Mouse (Mus musculus) liver, embryonic 14.5 days (tissue): ENCODE measurements around the gene Zfp52. TPM values are rescaled to one million over a fixed set of nuclear protein-coding genes. Genes with fewer than 3 reads are reported as not detected.
A peak's percentile ranks its signal among the peaks of the same experiment; 100 is the strongest.

Experiments used
- ATAC-seq: fragments of 200-750 bp; cut with Nextera tagmentation; 2 replicates; pipeline ENCODE4 v1.8.0; 2017; ENCODE audit warnings: moderate number of reproducible peaks, mild to moderate bottlenecking, moderate library complexity; ENCODE audit not compliant: insufficient read depth
- DNase-seq, 3 experiments: peaks; one replicate each; pipeline ENCODE4 v3.0.0-alpha.2; 2012 to 2013; ENCODE audit warnings: low read depth in 3 of 3, low spot score in 3 of 3
- H3K27ac ChIP-seq: fragments of 300-500 bp; sonication (generic); 2 replicates; pipeline ENCODE4 v1.5.1; 2014; ENCODE audit warnings: moderate library complexity, mild to moderate bottlenecking, control low read depth, inconsistent platforms
- H3K27me3 ChIP-seq: fragments of 300-500 bp; sonication (generic); 2 replicates; pipeline ENCODE4 v1.6.1; 2014; ENCODE audit warnings: mild to moderate bottlenecking, low read length, moderate library complexity; ENCODE audit not compliant: control insufficient read depth, insufficient read depth
- H3K36me3 ChIP-seq: fragments of 300-500 bp; sonication (generic); replicated peaks from 2 replicates; pipeline ENCODE4 v1.6.1; 2014; ENCODE audit warnings: low read depth; ENCODE audit not compliant: control insufficient read depth, insufficient read depth
- H3K4me1 ChIP-seq, 2 experiments: fragments of 200-500 bp in 1 of 2; fragments of 300-500 bp in 1 of 2; sonication (generic) in 1 of 2; replicated peaks; 2 replicates each; pipeline ENCODE4 v1.6.1; 2012 to 2014; ENCODE audit warnings: antibody characterized with exemption in 1 of 2, inconsistent platforms in 1 of 2, low read length in 1 of 2; ENCODE audit not compliant: control insufficient read depth in 2 of 2, insufficient read depth in 2 of 2
- H3K4me2 ChIP-seq: fragments of 300-500 bp; sonication (generic); 2 replicates; pipeline ENCODE4 v1.6.1; 2014; ENCODE audit warnings: low read depth, mild to moderate bottlenecking, control low read depth, moderate library complexity
- H3K4me3 ChIP-seq, 2 experiments: fragments of 200-500 bp in 1 of 2; fragments of 300-500 bp in 1 of 2; sonication (generic) in 1 of 2; 2 replicates each; pipeline ENCODE4 v1.5.1; 2012 to 2014; ENCODE audit warnings: low read depth in 2 of 2, low read length in 2 of 2, mild to moderate bottlenecking in 2 of 2, control low read depth in 1 of 2, inconsistent platforms in 1 of 2, moderate library complexity in 1 of 2; ENCODE audit not compliant: insufficient read depth in 1 of 2
- H3K9ac ChIP-seq: fragments of 300-500 bp; sonication (generic); replicated peaks from 2 replicates; pipeline ENCODE4 v1.6.1; 2014; ENCODE audit warnings: mild to moderate bottlenecking, control low read depth, moderate library complexity
- H3K9me3 ChIP-seq: fragments of 300-500 bp; sonication (generic); 2 replicates; pipeline ENCODE4 v1.6.1; 2016; ENCODE audit warnings: low read length, mixed read lengths; ENCODE audit not compliant: control insufficient read depth
- CTCF ChIP-seq: IDR thresholded peaks from 2 replicates; pipeline ENCODE4 v1.5.1; 2016; ENCODE audit warnings: antibody characterized with exemption, low read depth, control low read depth
- EP300 ChIP-seq: IDR thresholded peaks from 2 replicates; pipeline ENCODE4 v1.6.1; 2016; ENCODE audit warnings: antibody characterized with exemption, low read depth
- WGBS: fragments of 180-500 bp; shearing (Covaris S2); extraction: QIAGEN DNeasy Blood & Tissue Kit; methylation state at CpG from one replicate; pipeline ENCODE4 v1.1.7; 2014; ENCODE audit not compliant: insufficient replicate concordance; 5-methylcytosine and 5-hydroxymethylcytosine counted together
- polyA plus RNA-seq, 2 experiments: library from polyadenylated mRNA; depleted of rRNA in 1 of 2; stranded (reverse) in 1 of 2; unstranded in 1 of 2; fragments of >200 nt; fragmentation: Nextera tagmentation in 1 of 2; extraction: Ambion mirVana in 1 of 2; gene quantifications; 2 replicates each; pipeline versions ENCODE4 v1.2.1 to v1.2.3; 2012 to 2014

Gene Zfp52
- polyA plus RNA-seq (2012; rRNA removed) (0.28 and 0.50 TPM in 2 replicates), polyA plus RNA-seq (2014; fragmentation: Nextera tagmentation; extraction: Ambion mirVana) (0.48 and 0.51 TPM in 2 replicates)

DNA sequence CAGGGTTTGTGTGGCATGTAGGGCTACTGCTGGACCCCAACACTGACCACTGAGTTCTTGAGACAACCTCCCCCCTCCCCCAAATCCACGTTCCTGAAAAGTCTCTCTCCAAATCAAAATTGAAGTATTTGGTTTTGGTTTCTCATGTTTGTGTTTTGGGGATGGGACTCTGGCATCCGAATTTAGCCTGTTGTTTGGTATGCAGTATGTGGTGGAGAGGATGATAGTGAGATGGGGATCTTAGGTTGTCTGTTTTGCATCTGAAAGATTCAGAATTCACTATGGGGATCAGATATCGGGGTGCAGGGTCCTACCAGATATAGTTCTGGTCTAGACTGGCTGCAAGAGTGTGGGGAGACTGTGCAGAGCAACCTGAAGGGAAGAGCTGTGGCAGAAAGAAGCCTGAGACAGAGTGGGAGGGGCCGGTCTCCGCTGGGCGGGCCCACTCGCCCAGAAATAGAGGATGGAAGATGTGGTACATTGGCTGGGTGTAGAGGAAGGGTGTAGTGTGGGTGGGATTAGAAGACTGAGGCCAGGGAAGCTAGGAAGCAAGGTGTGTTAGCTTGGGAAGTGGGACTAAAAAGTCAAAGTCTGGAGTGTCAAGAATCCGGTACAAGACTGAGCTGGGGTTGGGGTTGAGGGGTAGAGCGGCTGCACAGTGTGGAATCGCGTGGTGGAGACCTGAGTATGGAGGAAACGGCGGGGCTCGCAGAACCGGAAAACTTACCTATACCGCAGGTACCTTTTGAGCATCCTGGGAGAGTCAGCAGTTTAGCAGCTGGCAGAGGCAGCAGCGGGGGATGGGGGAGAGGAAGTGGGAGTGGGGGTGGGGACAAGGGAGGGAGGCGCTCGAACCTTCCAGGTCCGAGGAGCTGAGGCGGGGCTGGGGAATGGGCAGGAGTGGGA lies at the start of gene Zfp52:
Gene Zfp52, plus strand, starts transcription at position 444 of the 906 bp plus-strand sequence.
- H3K27me3 ChIP-seq, result no peaks in the 10 kb centered on the region
- no peaks in the 10 kb centered on the region for H3K36me3 ChIP-seq
- ATAC-seq (peak; percentile 74), DNase-seq (no peak)
- peaks cover 5 to 11% of the 10 kb centered on the region in 2 experiments; a peak in 3 of 4 replicates for H3K4me1 ChIP-seq
- H3K4me2 ChIP-seq, result peak within 1 kb of the TSS; percentile 75
- H3K27ac ChIP-seq, result no peak within 1 kb of the TSS
- peak within 1 kb of the TSS; percentile 58 to 83 for H3K4me3 ChIP-seq
- peak within 1 kb of the TSS; percentile 49 for H3K9ac ChIP-seq
- TF ChIP-seq CTCF (no peak), EP300 (no peak)
- no peaks in the 10 kb centered on the region for H3K9me3 ChIP-seq
- 1% methylated on average over 21 of the region's 21 CpGs for WGBS

DNA sequence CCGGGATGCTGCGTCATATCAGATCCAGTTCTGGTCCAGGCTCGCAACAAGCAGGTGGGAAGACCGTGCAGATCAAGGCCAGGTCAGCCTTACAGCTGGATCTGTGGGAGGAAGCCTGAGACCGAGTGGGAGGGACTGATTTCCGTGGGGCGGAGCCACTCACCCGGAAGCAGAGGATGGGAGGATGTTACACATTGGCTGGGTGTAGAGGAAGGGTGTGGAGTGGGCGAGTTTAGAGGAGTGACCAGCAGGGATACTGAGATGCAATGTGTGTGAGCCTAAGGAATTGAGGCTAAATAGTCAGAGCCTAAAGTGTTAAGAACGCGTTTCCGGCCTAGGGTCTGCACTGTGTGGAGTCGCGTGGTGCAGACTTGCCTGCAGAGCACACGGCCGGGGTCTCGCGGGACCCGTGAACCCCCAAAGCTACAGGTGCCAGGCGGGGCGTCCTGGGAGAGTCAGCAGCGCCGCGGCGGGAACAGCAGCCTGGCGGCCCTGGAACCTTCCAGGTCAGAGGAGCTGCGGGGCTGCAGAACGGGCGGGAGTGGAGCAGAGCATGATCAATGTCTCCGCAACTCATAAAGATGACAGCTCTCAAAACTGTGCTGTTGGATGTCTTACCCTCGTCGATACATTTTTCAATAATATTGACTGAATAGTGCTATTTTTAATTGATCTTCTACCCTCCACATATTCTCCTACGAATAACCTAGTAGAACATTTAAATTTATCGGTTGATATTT lies 46.4 kb upstream of the Zfp52 start, which contains the start of gene Zfp53:
Gene Zfp53, plus strand, starts transcription at position 239 of the 740 bp plus-strand sequence.
- Histone ChIP-seq H3K27me3 (no peaks in the 10 kb centered on the region), H3K27ac (no peak within 1 kb of the TSS; the same call in none of the 2 replicates), H3K4me3 (peak within 1 kb of the TSS; percentile 76 to 86), H3K9ac (peak within 1 kb of the TSS; percentile 82), H3K4me2 (peak within 1 kb of the TSS; percentile 76), H3K36me3 (no peaks in the 10 kb centered on the region), H3K9me3 (no peaks in the 10 kb centered on the region), H3K4me1 (peaks cover 5 to 8% of the 10 kb centered on the region in 2 experiments)
- ATAC-seq (peak; percentile 99), DNase-seq (peak; percentile 68 to 75 (median 71))
- WGBS, result under 1% methylated on average over 34 of the region's 34 CpGs
- TF ChIP-seq CTCF (peak; percentile 27; the same call in 1 of the 2 replicates), EP300 (no peak)

DNA sequence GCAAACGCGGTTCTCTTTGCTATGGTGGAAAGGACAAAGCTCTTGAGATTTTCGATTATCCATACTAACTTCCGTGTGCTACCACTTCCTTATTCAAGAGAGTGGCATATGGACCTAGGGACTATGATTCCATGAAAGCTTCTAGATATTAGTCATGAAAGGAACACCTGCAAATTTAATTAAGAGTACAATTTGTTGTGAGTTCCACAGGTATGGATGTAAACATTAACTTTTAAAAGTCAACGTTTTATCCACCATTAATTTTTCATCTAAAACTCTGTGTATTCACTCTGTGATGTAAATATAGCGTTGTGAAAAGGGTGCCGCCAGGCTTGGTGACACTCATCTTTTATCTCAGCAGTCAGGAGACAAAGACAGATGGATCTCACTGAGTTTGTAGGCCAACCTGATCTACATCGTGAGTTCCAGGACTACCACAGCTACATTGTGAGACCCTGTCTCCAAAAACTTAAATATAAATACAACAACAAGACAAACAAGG lies 45.8 kb upstream of the Zfp52 start:
- no peaks in the 10 kb centered on the region for H3K27me3 ChIP-seq
- H3K4me3 ChIP-seq, result peak overlapping the region; percentile 76 to 86
- H3K9ac ChIP-seq, result peak overlapping the region; percentile 82
- whole genome bisulfite sequencing, result 3% methylated on average over 8 of the region's 8 CpGs
- no peak overlapping the region; the same call in 1 of the 2 replicates for H3K27ac ChIP-seq
- DNase-seq (no peak), ATAC-seq (no peak)
- H3K4me1 ChIP-seq, result peaks cover 5 to 8% of the 10 kb centered on the region in 2 experiments
- no peaks in the 10 kb centered on the region for H3K36me3 ChIP-seq
- no peak for TF ChIP-seq CTCF
- TF ChIP-seq EP300, result no peak
- H3K9me3 ChIP-seq, result no peaks in the 10 kb centered on the region
- peak overlapping the region; percentile 76 for H3K4me2 ChIP-seq

DNA sequence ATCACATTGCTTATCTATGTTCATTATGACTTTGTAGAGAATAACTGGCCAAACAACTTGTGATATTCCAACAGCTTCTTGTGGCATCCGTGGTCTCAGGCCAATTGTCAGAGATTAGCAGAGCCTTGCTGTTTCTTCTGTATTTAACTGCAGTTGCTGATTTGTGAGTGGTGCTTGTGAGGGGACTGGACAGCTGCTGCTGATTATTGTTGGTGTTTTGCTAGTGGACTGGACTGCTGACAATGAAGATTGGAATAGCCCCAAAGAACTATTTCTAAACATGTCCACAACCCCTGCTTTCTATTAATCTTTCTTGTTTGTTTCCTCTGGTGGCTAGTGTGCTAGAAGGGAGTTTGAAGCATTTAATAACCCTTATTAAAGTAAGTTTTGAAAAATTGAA lies 34.0 kb upstream of the Zfp52 start:
- H3K9ac ChIP-seq, result no peak overlapping the region
- H3K27ac ChIP-seq, result no peak overlapping the region
- no peaks in the 10 kb centered on the region for H3K4me1 ChIP-seq
- no peak for DNase-seq
- H3K27me3 ChIP-seq, result no peaks in the 10 kb centered on the region
- no peaks in the 10 kb centered on the region; the same call in 1 of the 2 replicates for H3K36me3 ChIP-seq
- ATAC-seq, result no peak
- no peaks in the 10 kb centered on the region for H3K9me3 ChIP-seq
- no peak overlapping the region for H3K4me3 ChIP-seq
- H3K4me2 ChIP-seq, result no peak overlapping the region
- 30% methylated on average over 1 of the region's 1 CpGs for WGBS
- TF ChIP-seq CTCF (no peak), EP300 (no peak)
